In genomic region chr1:156863726-156864125, GRCm38 (mm10) we compare ENCODE assay signal across 17 mouse cellular contexts. TPM values are rescaled to one million over a fixed set of nuclear protein-coding genes. Genes with fewer than 3 reads are reported as not detected.
A peak's percentile ranks its signal among the peaks of the same experiment; 100 is the strongest.
DNase-seq lines count a peak whose midpoint lies in the region; ATAC-seq lines count a peak whose summit lies in the region.
"Had no signal": no experiment of that assay in that cellular context is flagged by ENCODE, and none has a peak within 500 bp of the region (broad histone marks: within the 10 kb centered on the region; RNA-seq: fewer than 3 reads in every experiment).

No protein-coding gene starts in this region.

- H3K4me2 ChIP-seq in limb, embryonic 13.5 days (replicated peaks), result no peak overlapping the region
- H3K4me2 ChIP-seq in embryonic facial prominence, embryonic 14.5 days (ENCODE audit: low read depth, low read length), result no peak overlapping the region
- H3K4me2 ChIP-seq in intestine, embryonic 15.5 days (replicated peaks), result no peak overlapping the region

- no peak for DNase-seq in frontal cortex, adult 2 months (ENCODE audit: extremely low spot score in 1 of 2, low spot score in 1 of 2)
- DNase-seq in limb, embryonic 10.5 days (ENCODE audit: low spot score), result no peak
- DNase-seq in embryonic facial prominence, embryonic 14.5 days (ENCODE audit: low spot score), result no peak
- DNase-seq in Muller cell, postnatal 12 days (ENCODE audit: inconsistent ontology term), result no peak
- no peak for DNase-seq in cerebellum, adult 9-11 months
- DNase-seq: adrenal gland, postnatal 25 days; B cell, adult 2 months; cerebellum, adult 11 months; gastrocnemius, postnatal 10 days; heart, postnatal 4 days; kidney, postnatal 36 days; liver; right cerebral cortex, postnatal 14 days; thymus, postnatal 25 days had no signal

- H3K27ac ChIP-seq in limb, embryonic 13.5 days, result peak overlapping the region; percentile 28; the same call in 1 of the 2 replicates
- no peak overlapping the region for H3K27ac ChIP-seq in limb, embryonic 10.5 days
- H3K27ac ChIP-seq in embryonic facial prominence, embryonic 14.5 days (replicated peaks; ENCODE audit: low read depth, low read length), result peak overlapping the region; percentile 63
- H3K27ac ChIP-seq in intestine, embryonic 15.5 days, result peak overlapping the region; percentile 24; the same call in 1 of the 2 replicates

- 0 out of 2 replicates have a peak, but pooled peaks have one; percentile 28 for ATAC-seq in frontal cortex, adult (ENCODE audit: low TSS enrichment)
- no peak for ATAC-seq in limb, embryonic 13.5 days (ENCODE audit: low FRiP score, low read depth)
- 0 out of 2 replicates have a peak, but pooled peaks have one; percentile 64 for ATAC-seq in embryonic facial prominence, embryonic 14.5 days (ENCODE audit: low read depth)
- no peak for ATAC-seq in intestine, embryonic 15.5 days

- no peak overlapping the region for H3K9ac ChIP-seq in limb, embryonic 13.5 days
- H3K9ac ChIP-seq in embryonic facial prominence, embryonic 14.5 days (ENCODE audit: low read depth, low read length), result peak overlapping the region; percentile 14; the same call in 1 of the 2 replicates
- H3K9ac ChIP-seq in intestine, embryonic 15.5 days, result no peak overlapping the region

- 77% methylated on average over 3 of the region's 3 CpGs for WGBS in limb, embryonic 13.5 days
- WGBS in limb, embryonic 10.5 days, result 83% methylated on average over 3 of the region's 3 CpGs
- WGBS in embryonic facial prominence, embryonic 14.5 days, result 60% methylated on average over 3 of the region's 3 CpGs
- WGBS in intestine, embryonic 15.5 days, result 53% methylated on average over 3 of the region's 3 CpGs

- no peaks in the 10 kb centered on the region for H3K9me3 ChIP-seq in limb, embryonic 13.5 days
- H3K9me3 ChIP-seq in limb, embryonic 10.5 days (replicated peaks), result no peaks in the 10 kb centered on the region
- no peaks in the 10 kb centered on the region for H3K9me3 ChIP-seq in embryonic facial prominence, embryonic 14.5 days (ENCODE audit: control insufficient read depth, low read length)
- no peaks in the 10 kb centered on the region for H3K9me3 ChIP-seq in intestine, embryonic 15.5 days

- H3K4me3 ChIP-seq in limb, embryonic 13.5 days, result no peak overlapping the region
- H3K4me3 ChIP-seq in limb, embryonic 10.5 days, result no peak overlapping the region
- no peak overlapping the region for H3K4me3 ChIP-seq in embryonic facial prominence, embryonic 14.5 days (ENCODE audit: low read depth, low read length)
- H3K4me3 ChIP-seq in intestine, embryonic 15.5 days (replicated peaks), result no peak overlapping the region

- H3K36me3 ChIP-seq in limb, embryonic 13.5 days, result peaks cover 24% of the 10 kb centered on the region
- peaks cover 16% of the 10 kb centered on the region for H3K36me3 ChIP-seq in limb, embryonic 10.5 days
- H3K36me3 ChIP-seq in embryonic facial prominence, embryonic 14.5 days (ENCODE audit: control insufficient read depth, insufficient read depth, low read length), result peaks cover 13% of the 10 kb centered on the region; the same call in 1 of the 2 replicates
- no peaks in the 10 kb centered on the region for H3K36me3 ChIP-seq in intestine, embryonic 15.5 days

- 0 out of 2 replicates have a peak, but pooled peaks cover 8% of the 10 kb centered on the region for H3K4me1 ChIP-seq in limb, embryonic 13.5 days
- H3K4me1 ChIP-seq in limb, embryonic 10.5 days, result 0 out of 2 replicates have a peak, but pooled peaks cover 3% of the 10 kb centered on the region
- peaks cover 12% of the 10 kb centered on the region; the same call in 1 of the 2 replicates for H3K4me1 ChIP-seq in embryonic facial prominence, embryonic 14.5 days (ENCODE audit: control insufficient read depth, insufficient read depth, low read length)
- H3K4me1 ChIP-seq in intestine, embryonic 15.5 days (replicated peaks), result peaks cover 11% of the 10 kb centered on the region; the same call in 1 of the 2 replicates

- no peaks in the 10 kb centered on the region for H3K27me3 ChIP-seq in limb, embryonic 13.5 days
- no peaks in the 10 kb centered on the region for H3K27me3 ChIP-seq in limb, embryonic 10.5 days (ENCODE audit: low read depth, poor library complexity, severe bottlenecking)
- no peaks in the 10 kb centered on the region for H3K27me3 ChIP-seq in embryonic facial prominence, embryonic 14.5 days (replicated peaks; ENCODE audit: control insufficient read depth, insufficient read depth, low read length)
- no peaks in the 10 kb centered on the region for H3K27me3 ChIP-seq in intestine, embryonic 15.5 days (replicated peaks)

RNA-seq across cellular contexts. Expression of gene Angptl1, which starts 25.4 kb away (rescaled TPM):
- polyA plus RNA-seq in frontal cortex, adult 2 months (2012; rRNA removed), result 1.4 and 1.9 TPM in 2 replicates
- 60.4 and 66.1 TPM in 2 replicates for polyA plus RNA-seq in limb, embryonic 13.5 days (2015; fragmentation: Nextera tagmentation; extraction: Ambion mirVana)
- polyA plus RNA-seq in limb, embryonic 10.5 days (2016; fragmentation: Nextera tagmentation; extraction: Ambion mirVana), result 1.7 and 2.4 TPM in 2 replicates
- polyA plus RNA-seq in embryonic facial prominence, embryonic 14.5 days (2014; fragmentation: Nextera tagmentation; extraction: Ambion mirVana), result 72.0 TPM in 2 replicates
- polyA plus RNA-seq in intestine, embryonic 15.5 days (2015; fragmentation: Nextera tagmentation; extraction: Ambion mirVana), result 29.4 and 29.6 TPM in 2 replicates

Comparison
In these comparisons a context has a peak if more than half of its experiments do, and no peak if none do; other contexts are left out.
1. ATAC-seq: peak in frontal cortex, adult (single experiment) and embryonic facial prominence, embryonic 14.5 days (single experiment); none in limb, embryonic 13.5 days (single experiment) and intestine, embryonic 15.5 days (single experiment).